Mouse (Mus musculus) kidney, embryonic 15.5 days (tissue): ENCODE results near the gene Dcaf7. TPM values are rescaled to one million over a fixed set of nuclear protein-coding genes. Genes with fewer than 3 reads are reported as not detected.

Source experiments
- ATAC-seq: fragments of 200-750 bp; cut with Nextera tagmentation; replicated peaks from 2 replicates; pipeline ENCODE4 v1.8.0; 2017; ENCODE audit warnings: moderate TSS enrichment; ENCODE audit not compliant: low FRiP score
- H3K27ac ChIP-seq: fragments of 300-500 bp; sonication (generic); 2 replicates; pipeline ENCODE4 v1.5.1; 2015; ENCODE audit warnings: mild to moderate bottlenecking, inconsistent platforms
- H3K27me3 ChIP-seq: fragments of 300-500 bp; sonication (generic); 2 replicates; pipeline ENCODE4 v1.6.1; 2015; ENCODE audit warnings: inconsistent platforms
- H3K36me3 ChIP-seq: fragments of 300-500 bp; sonication (generic); 2 replicates; pipeline ENCODE4 v1.6.1; 2015; ENCODE audit warnings: inconsistent platforms
- H3K4me1 ChIP-seq: fragments of 300-500 bp; sonication (generic); 2 replicates; pipeline ENCODE4 v1.6.1; 2015; ENCODE audit warnings: inconsistent platforms
- H3K4me2 ChIP-seq: fragments of 300-500 bp; sonication (generic); 2 replicates; pipeline ENCODE4 v1.6.1; 2015; ENCODE audit warnings: moderate library complexity, mild to moderate bottlenecking, inconsistent platforms
- H3K4me3 ChIP-seq: fragments of 300-500 bp; sonication (generic); replicated peaks from 2 replicates; pipeline ENCODE4 v1.5.1; 2015; ENCODE audit warnings: mild to moderate bottlenecking, inconsistent platforms
- H3K9ac ChIP-seq: fragments of 300-500 bp; sonication (generic); 2 replicates; pipeline ENCODE4 v1.6.1; 2015; ENCODE audit warnings: mild to moderate bottlenecking, inconsistent platforms
- H3K9me3 ChIP-seq: fragments of 300-500 bp; sonication (generic); replicated peaks from 2 replicates; pipeline ENCODE4 v1.6.1; 2016; ENCODE audit warnings: inconsistent platforms
- WGBS: fragments of 180-500 bp; shearing (Covaris S2); methylation state at CpG from one replicate; pipeline ENCODE4 v1.1.7; 2015; ENCODE audit warnings: mixed read lengths; 5-methylcytosine and 5-hydroxymethylcytosine counted together
- polyA plus RNA-seq: library from polyadenylated mRNA; unstranded; fragments of >200 nt; fragmentation: Nextera tagmentation; extraction: Ambion mirVana; gene quantifications from 2 replicates; pipeline ENCODE4 v1.2.1, GENCODE M21; 2015

The Dcaf7 gene
- polyA plus RNA-seq, 1 experiment from 2014 or later: 67.4 TPM

GRCm38 (mm10) chr11:106073774-106074173 lies 37.1 kb downstream of the Dcaf7 start:
- Histone ChIP-seq H3K27me3 (no peaks in the 10 kb centered on the region), H3K4me3 (no peak overlapping the region), H3K4me2 (no peak overlapping the region), H3K27ac (no peak overlapping the region), H3K4me1 (no peaks in the 10 kb centered on the region), H3K36me3 (peaks cover 45% of the 10 kb centered on the region), H3K9me3 (no peaks in the 10 kb centered on the region), H3K9ac (no peak overlapping the region)
- no peak for ATAC-seq
- WGBS: 86% methylated on average over 3 of the region's 3 CpGs

- no peak overlapping the region for H3K27ac ChIP-seq
- no peaks in the 10 kb centered on the region for H3K27me3 ChIP-seq
- H3K4me1 ChIP-seq: no peaks in the 10 kb centered on the region
- H3K36me3 ChIP-seq: peaks cover 33% of the 10 kb centered on the region
- no peaks in the 10 kb centered on the region for H3K9me3 ChIP-seq
- no peak overlapping the region for H3K9ac ChIP-seq
- H3K4me3 ChIP-seq: no peak overlapping the region
- no peak overlapping the region for H3K4me2 ChIP-seq
- no peak for ATAC-seq
- WGBS: 7% methylated on average over 4 of the region's 4 CpGs
Measured at GRCm38 (mm10) chr11:106076321-106076720, 39.6 kb downstream of the Dcaf7 start.

DNA sequence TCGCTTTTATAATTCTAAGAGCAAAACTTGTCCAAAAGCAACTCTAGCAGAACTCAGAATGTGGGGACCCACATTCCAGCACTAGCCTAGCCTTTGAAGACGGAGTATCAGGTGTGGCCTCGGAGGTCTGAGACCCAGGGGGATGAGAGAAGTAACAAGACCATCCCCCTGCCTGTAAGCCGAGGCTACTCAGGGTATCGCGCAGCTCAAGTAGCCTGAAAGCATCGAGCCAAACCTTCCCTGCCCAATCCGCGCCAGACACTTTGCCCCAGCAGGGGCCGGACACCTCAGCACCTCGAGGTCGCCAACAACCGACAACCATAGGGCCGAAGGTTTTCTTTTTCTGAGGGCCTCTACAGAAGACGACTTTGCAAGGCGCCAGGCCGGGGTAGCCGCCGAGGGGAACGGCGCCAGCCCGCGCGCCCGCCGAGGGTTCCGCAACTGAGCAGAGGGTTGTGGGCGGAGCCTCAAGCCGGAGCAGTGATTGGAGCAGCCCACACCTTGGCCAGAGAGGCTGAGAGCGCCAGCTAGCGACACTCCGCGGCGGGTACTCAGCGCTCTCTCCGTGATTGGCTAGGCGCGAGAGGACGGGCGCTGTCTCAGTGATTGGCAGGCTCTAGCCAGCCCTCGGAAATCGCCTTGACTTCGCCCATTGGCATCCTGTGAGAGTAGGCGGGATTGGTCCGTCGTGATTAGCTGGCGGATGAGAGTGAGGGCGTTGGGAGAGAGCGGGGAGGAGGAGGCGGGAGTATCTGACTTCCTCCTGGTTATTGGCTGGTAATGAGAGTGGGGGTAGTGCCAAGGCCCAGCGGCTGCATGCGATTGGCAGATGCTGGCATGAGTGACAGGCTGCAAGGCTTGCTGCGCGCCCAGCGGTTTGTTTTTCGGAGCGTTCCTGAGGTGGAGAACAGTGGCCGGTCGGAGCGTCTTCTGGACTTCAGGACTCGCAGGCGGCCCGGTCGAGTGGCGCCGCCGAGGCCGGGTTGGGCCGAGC lies 47.3 kb downstream of the Dcaf7 start, which contains the start of gene Map3k3:
Map3k3 (plus strand) TSS at position 906 of the 994 bp plus-strand sequence.
- H3K4me2 ChIP-seq: peak within 1 kb of the TSS; percentile 75
- peak; percentile 97 for ATAC-seq
- WGBS: under 1% methylated on average over 69 of the region's 69 CpGs
- no peaks in the 10 kb centered on the region for H3K9me3 ChIP-seq
- peak within 1 kb of the TSS; percentile 97 for H3K9ac ChIP-seq
- no peaks in the 10 kb centered on the region for H3K36me3 ChIP-seq
- H3K4me3 ChIP-seq: peak within 1 kb of the TSS; percentile 99
- H3K27ac ChIP-seq: peak within 1 kb of the TSS; percentile 100
- no peaks in the 10 kb centered on the region for H3K27me3 ChIP-seq
- peaks cover 18% of the 10 kb centered on the region for H3K4me1 ChIP-seq

DNA sequence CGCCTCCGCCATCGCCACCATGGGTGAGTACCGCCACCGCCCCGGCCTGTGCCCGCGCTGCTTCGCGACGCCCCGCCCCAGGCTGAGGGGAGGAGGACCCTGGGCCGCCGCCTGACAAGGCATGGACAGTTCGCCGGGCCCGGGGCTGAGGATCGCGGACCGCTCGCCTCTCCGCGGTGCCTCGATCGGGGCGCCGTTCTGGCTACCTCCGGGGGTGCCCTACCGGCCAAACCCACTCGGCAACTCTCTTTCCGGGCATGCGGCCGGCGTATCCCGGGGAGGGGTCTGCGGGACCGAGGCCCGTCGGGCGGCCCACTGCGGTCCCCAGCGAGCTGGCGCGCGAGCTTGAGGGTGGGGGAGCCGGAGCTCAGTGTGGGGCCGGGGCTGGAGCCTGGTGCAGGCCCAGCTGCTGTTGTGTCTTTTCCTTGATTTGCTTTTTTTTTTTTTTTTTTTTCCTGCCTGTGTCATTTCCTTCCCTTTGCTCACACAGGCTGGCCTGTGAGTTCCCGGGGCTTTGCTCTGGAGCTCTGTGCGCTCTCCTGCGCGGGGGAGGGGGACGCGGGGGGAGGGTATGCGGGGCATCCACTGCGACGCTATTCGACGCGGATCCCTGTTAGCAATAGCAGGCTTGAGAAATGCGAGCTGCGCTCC lies 48.4 kb downstream of the Dcaf7 start:
- H3K9ac ChIP-seq: peak overlapping the region; percentile 97
- no peaks in the 10 kb centered on the region for H3K36me3 ChIP-seq
- peaks cover 18% of the 10 kb centered on the region for H3K4me1 ChIP-seq
- H3K9me3 ChIP-seq: no peaks in the 10 kb centered on the region
- WGBS: under 1% methylated on average over 61 of the region's 61 CpGs
- peak overlapping the region; percentile 100 for H3K27ac ChIP-seq
- H3K4me3 ChIP-seq: peak overlapping the region; percentile 99
- H3K4me2 ChIP-seq: peak overlapping the region; percentile 66
- H3K27me3 ChIP-seq: no peaks in the 10 kb centered on the region
- ATAC-seq: peak; percentile 75

DNA sequence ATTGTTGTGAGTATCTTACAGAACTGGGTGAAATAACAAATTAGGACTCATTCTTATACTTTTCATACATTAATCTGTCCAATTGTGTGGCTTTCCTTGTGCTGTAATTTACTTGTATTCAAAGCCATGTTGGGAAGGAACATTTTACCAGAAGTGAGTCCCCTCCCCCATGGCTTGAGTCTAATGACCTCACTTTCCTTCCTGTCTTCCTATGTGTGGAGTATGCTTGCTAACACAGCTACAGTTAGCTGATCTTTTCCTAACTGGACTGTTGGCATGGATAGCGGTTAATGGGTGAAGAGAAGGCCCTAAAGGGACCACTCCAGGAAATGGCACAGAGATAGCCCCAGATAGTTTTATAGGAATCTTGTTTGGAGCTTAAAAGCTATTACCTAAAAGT lies 61.6 kb downstream of the Dcaf7 start:
- Histone ChIP-seq H3K27ac (peak overlapping the region; percentile 68), H3K4me2 (no peak overlapping the region), H3K9me3 (no peaks in the 10 kb centered on the region), H3K9ac (no peak overlapping the region), H3K36me3 (peaks cover 15% of the 10 kb centered on the region), H3K4me3 (no peak overlapping the region), H3K27me3 (no peaks in the 10 kb centered on the region), H3K4me1 (no peaks in the 10 kb centered on the region)
- no peak for ATAC-seq
- WGBS: 78% methylated on average over 1 of the region's 1 CpGs

DNA sequence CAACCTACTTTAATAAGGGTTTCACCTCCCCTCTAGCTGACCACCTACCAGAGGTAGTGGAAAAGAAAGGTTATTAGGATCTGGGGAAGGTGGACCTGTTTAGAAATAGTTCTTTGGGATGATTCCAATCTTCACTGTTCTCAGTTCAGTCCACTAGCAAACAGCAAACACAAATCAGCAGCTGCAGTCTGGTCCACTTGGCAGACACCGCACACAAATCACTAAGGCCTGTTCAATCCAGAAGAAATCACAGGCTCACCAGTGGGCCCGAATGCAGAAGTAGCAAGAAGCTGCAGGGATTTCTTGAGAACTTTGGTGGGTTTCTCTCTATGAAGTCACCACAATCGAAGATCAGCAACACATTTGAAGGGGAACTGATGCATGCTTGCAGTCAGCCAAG lies 66.2 kb downstream of the Dcaf7 start:
- no peaks in the 10 kb centered on the region for H3K9me3 ChIP-seq
- H3K4me2 ChIP-seq: no peak overlapping the region
- H3K4me1 ChIP-seq: no peaks in the 10 kb centered on the region
- no peak overlapping the region for H3K9ac ChIP-seq
- no peak overlapping the region for H3K27ac ChIP-seq
- H3K27me3 ChIP-seq: no peaks in the 10 kb centered on the region
- ATAC-seq: no peak
- no peak overlapping the region for H3K4me3 ChIP-seq
- WGBS: 93% methylated on average over 3 of the region's 3 CpGs
- H3K36me3 ChIP-seq: peaks cover 15% of the 10 kb centered on the region

- Histone ChIP-seq H3K36me3 (peaks cover 24% of the 10 kb centered on the region), H3K27me3 (no peaks in the 10 kb centered on the region), H3K9me3 (no peaks in the 10 kb centered on the region), H3K9ac (no peak overlapping the region), H3K27ac (no peak overlapping the region), H3K4me3 (no peak overlapping the region), H3K4me1 (no peaks in the 10 kb centered on the region), H3K4me2 (no peak overlapping the region)
- no peak for ATAC-seq
- 83% methylated on average over 8 of the region's 8 CpGs for WGBS
Measured at GRCm38 (mm10) chr11:106106047-106106587, 69.4 kb downstream of the Dcaf7 start.

Other genes starting within 250 kb of the Dcaf7 start
- gene Cyb561, start 83.5 kb upstream of the Dcaf7 start, polyA plus RNA-seq: 28.9 and 39.8 TPM in 2 replicates
- 9.8 and 11.1 TPM in 2 replicates for gene Ace, start 68.9 kb upstream of the Dcaf7 start, polyA plus RNA-seq
- gene Ace3, start 42.2 kb upstream of the Dcaf7 start, polyA plus RNA-seq: not detected in 2 replicates
- gene Kcnh6, start 28.7 kb upstream of the Dcaf7 start, polyA plus RNA-seq: 0.26 and 0.39 TPM in 2 replicates
- 11.4 and 12.1 TPM in 2 replicates for gene Taco1, start 29.2 kb downstream of the Dcaf7 start, polyA plus RNA-seq
- gene Map3k3, start 47.7 kb downstream of the Dcaf7 start, polyA plus RNA-seq: 22.1 and 24.3 TPM in 2 replicates
- gene Gm10840, start 124.0 kb downstream of the Dcaf7 start, polyA plus RNA-seq: not detected in 2 replicates
- gene Limd2, start 124.0 kb downstream of the Dcaf7 start, polyA plus RNA-seq: 201 and 217 TPM in 2 replicates
- gene Strada, start 165.3 kb downstream of the Dcaf7 start, polyA plus RNA-seq: 28.6 and 31.5 TPM in 2 replicates
- 85.4 and 89.5 TPM in 2 replicates for gene Ccdc47, start 179.5 kb downstream of the Dcaf7 start, polyA plus RNA-seq
- 75.9 and 77.8 TPM in 2 replicates for gene Ddx42, start 180.1 kb downstream of the Dcaf7 start, polyA plus RNA-seq
- 64.3 and 70.2 TPM in 2 replicates for gene Ftsj3, start 219.2 kb downstream of the Dcaf7 start, polyA plus RNA-seq
- gene Psmc5, start 219.3 kb downstream of the Dcaf7 start, polyA plus RNA-seq: 303 and 306 TPM in 2 replicates
- 57.8 and 59.0 TPM in 2 replicates for gene Smarcd2, start 236.1 kb downstream of the Dcaf7 start, polyA plus RNA-seq
- gene Tcam1, start 239.8 kb downstream of the Dcaf7 start, polyA plus RNA-seq: 0.65 and 0.82 TPM in 2 replicates